12 mouse cellular contexts compared by ENCODE assay signal in the genomic region with DNA sequence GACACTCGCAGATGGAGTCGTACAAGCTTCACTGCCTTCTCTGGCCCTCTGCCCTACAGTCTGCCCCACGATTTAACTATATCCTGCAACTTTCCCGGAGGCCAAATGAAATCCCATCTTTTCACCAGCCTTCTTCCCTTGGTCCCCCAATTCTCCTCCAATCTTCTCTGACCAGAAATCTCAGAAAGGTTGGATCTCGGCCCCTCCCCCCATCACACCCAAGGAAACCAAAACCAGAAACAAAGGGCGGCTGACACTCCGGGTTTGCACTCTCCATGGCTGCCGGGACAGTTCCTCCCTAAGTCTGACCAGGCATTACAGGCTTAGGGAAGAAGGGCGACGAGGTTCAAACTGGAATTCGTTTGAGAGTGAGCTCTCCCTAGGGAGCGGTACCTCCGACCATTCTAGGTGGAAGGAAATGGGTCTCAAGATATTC. TPM values are rescaled to one million over a fixed set of nuclear protein-coding genes. Genes with fewer than 3 reads are reported as not detected.
DNase-seq lines count a peak whose midpoint lies in the region; ATAC-seq and TF ChIP-seq lines count a peak whose summit lies in the region.
"Had no signal": no experiment of that assay in that cellular context is flagged by ENCODE, and none has a peak within 500 bp of the region (broad histone marks: within the 10 kb centered on the region; RNA-seq: fewer than 3 reads in every experiment).

No protein-coding gene starts in this region.

- peaks cover 31% of the 10 kb centered on the region for H3K4me1 ChIP-seq in heart, embryonic 10.5 days
- H3K4me1 ChIP-seq in hindbrain, embryonic 12.5 days = peaks cover 29% of the 10 kb centered on the region
- H3K4me1 ChIP-seq in midbrain, embryonic 16.5 days (ENCODE audit: control insufficient read depth, insufficient read depth, low read length) = peaks cover 10% of the 10 kb centered on the region
- peaks cover 30% of the 10 kb centered on the region for H3K4me1 ChIP-seq in kidney, embryonic 15.5 days

- H3K27ac ChIP-seq in heart, embryonic 10.5 days = no peak overlapping the region
- H3K27ac ChIP-seq in hindbrain, embryonic 12.5 days = no peak overlapping the region
- peak overlapping the region; percentile 77 for H3K27ac ChIP-seq in midbrain, embryonic 16.5 days (ENCODE audit: low read length)
- no peak overlapping the region for H3K27ac ChIP-seq in layer of hippocampus, adult 2 months
- no peak overlapping the region for H3K27ac ChIP-seq in kidney, embryonic 15.5 days

- no peak for TF ChIP-seq CTCF in layer of hippocampus, adult 2 months (conservative IDR thresholded peaks at IDR 0.05)

- H3K9me3 ChIP-seq in heart, embryonic 10.5 days = no peaks in the 10 kb centered on the region
- H3K9me3 ChIP-seq in hindbrain, embryonic 12.5 days (replicated peaks) = no peaks in the 10 kb centered on the region
- H3K9me3 ChIP-seq in midbrain, embryonic 16.5 days (replicated peaks; ENCODE audit: control insufficient read depth, low read length, poor library complexity, severe bottlenecking) = no peaks in the 10 kb centered on the region
- H3K9me3 ChIP-seq in kidney, embryonic 15.5 days (replicated peaks) = no peaks in the 10 kb centered on the region

- ATAC-seq in hindbrain, embryonic 12.5 days (ENCODE audit: low FRiP score) = no peak
- no peak for ATAC-seq in midbrain, embryonic 16.5 days
- ATAC-seq in kidney, embryonic 15.5 days (replicated peaks; ENCODE audit: low FRiP score) = no peak
- ATAC-seq: CD4-positive, CD25-positive, alpha-beta regulatory T cell, adult 4 months had no signal

- H3K27me3 ChIP-seq in heart, embryonic 10.5 days (ENCODE audit: insufficient read depth, poor library complexity, severe bottlenecking) = peaks cover 98% of the 10 kb centered on the region
- peaks cover 88% of the 10 kb centered on the region for H3K27me3 ChIP-seq in hindbrain, embryonic 12.5 days
- H3K27me3 ChIP-seq in midbrain, embryonic 16.5 days (ENCODE audit: control insufficient read depth, insufficient read depth, low read depth, low read length) = peaks cover 33% of the 10 kb centered on the region
- H3K27me3 ChIP-seq in kidney, embryonic 15.5 days = peaks cover 94% of the 10 kb centered on the region

- no peak for DNase-seq in heart, embryonic 10.5 days (ENCODE audit: low spot score)
- no peak for DNase-seq in heart, postnatal 10 days
- DNase-seq in cerebellum, adult 8-10 months = peak; percentile 67
- DNase-seq in layer of hippocampus, adult 2 months (ENCODE audit: low spot score in 2 of 2) = no peak
- no peak for DNase-seq in testis, postnatal 14 days (ENCODE audit: low spot score)

- H3K4me2 ChIP-seq in hindbrain, embryonic 12.5 days (replicated peaks) = peak overlapping the region; percentile 22
- peak overlapping the region; percentile 49 for H3K4me2 ChIP-seq in midbrain, embryonic 16.5 days (ENCODE audit: low read length)
- no peak overlapping the region for H3K4me2 ChIP-seq in kidney, embryonic 15.5 days

- no peaks in the 10 kb centered on the region for H3K36me3 ChIP-seq in heart, embryonic 10.5 days
- H3K36me3 ChIP-seq in hindbrain, embryonic 12.5 days = no peaks in the 10 kb centered on the region
- H3K36me3 ChIP-seq in midbrain, embryonic 16.5 days (ENCODE audit: control insufficient read depth, insufficient read depth, low read length) = no peaks in the 10 kb centered on the region
- no peaks in the 10 kb centered on the region for H3K36me3 ChIP-seq in kidney, embryonic 15.5 days

- H3K4me3 ChIP-seq in heart, embryonic 10.5 days = peak overlapping the region; percentile 42; the same call in 1 of the 2 replicates
- peak overlapping the region; percentile 19 for H3K4me3 ChIP-seq in hindbrain, embryonic 12.5 days
- H3K4me3 ChIP-seq in midbrain, embryonic 16.5 days (ENCODE audit: low read depth, low read length) = peak overlapping the region; percentile 39
- no peak overlapping the region for H3K4me3 ChIP-seq in layer of hippocampus, adult 2 months
- H3K4me3 ChIP-seq in kidney, embryonic 15.5 days (replicated peaks) = no peak overlapping the region

- intact Hi-C loops in heart, postnatal 10 days (cut with DNase I) = no loop called here

- WGBS in heart, embryonic 10.5 days = 0% methylated on average over 13 of the region's 13 CpGs
- 1% methylated on average over 13 of the region's 13 CpGs for WGBS in hindbrain, embryonic 12.5 days
- 3% methylated on average over 13 of the region's 13 CpGs for WGBS in midbrain, embryonic 16.5 days
- WGBS in kidney, embryonic 15.5 days = 0% methylated on average over 13 of the region's 13 CpGs

- peak overlapping the region; percentile 18; the same call in 1 of the 2 replicates for H3K9ac ChIP-seq in hindbrain, embryonic 12.5 days
- H3K9ac ChIP-seq in midbrain, embryonic 16.5 days (ENCODE audit: low read depth, low read length) = peak overlapping the region; percentile 61
- H3K9ac ChIP-seq in kidney, embryonic 15.5 days = no peak overlapping the region

RNA-seq across cellular contexts. Expression of gene Barhl2, which starts 4.1 kb away (rescaled TPM):
- polyA plus RNA-seq in heart, embryonic 10.5 days (2016; fragmentation: Nextera tagmentation; extraction: Ambion mirVana) = not detected in 2 replicates
- total RNA-seq in heart, postnatal 10 days (2021) = not detected
- polyA plus RNA-seq in hindbrain, embryonic 12.5 days (2016; fragmentation: Nextera tagmentation; extraction: Ambion mirVana) = 1.3 and 1.4 TPM in 2 replicates
- 6.8 and 8.5 TPM in 2 replicates for polyA plus RNA-seq in midbrain, embryonic 16.5 days (2015; fragmentation: Nextera tagmentation; extraction: Ambion mirVana)
- total RNA-seq in layer of hippocampus, adult 2 months (2021) = not detected
- polyA plus RNA-seq in kidney, embryonic 15.5 days (2015; fragmentation: Nextera tagmentation; extraction: Ambion mirVana) = not detected in 2 replicates
- total RNA-seq: adrenal gland, adult 18-20 months; liver, adult 2 months had no signal
- polyA plus RNA-seq: CD4-positive, CD25-positive, alpha-beta regulatory T cell, adult 4 months; liver, adult 2 months; small intestine, adult 2 months had no signal

Comparison
In these comparisons a context has a peak if more than half of its experiments do, and no peak if none do; other contexts are left out.
1. H3K4me3 ChIP-seq: peak in heart, embryonic 10.5 days (single experiment), hindbrain, embryonic 12.5 days (single experiment) and midbrain, embryonic 16.5 days (single experiment); none in layer of hippocampus, adult 2 months (single experiment) and kidney, embryonic 15.5 days (single experiment).